Mouse (Mus musculus): ENCODE measurements around the gene Rfx8. TPM values are rescaled to one million over a fixed set of nuclear protein-coding genes. Genes with fewer than 3 reads are reported as not detected.

Rfx8 gene
- polyA plus RNA-seq (2015; fragmentation: Nextera tagmentation; extraction: Ambion mirVana) = 0.13 and 0.20 TPM in 2 replicates

DNA sequence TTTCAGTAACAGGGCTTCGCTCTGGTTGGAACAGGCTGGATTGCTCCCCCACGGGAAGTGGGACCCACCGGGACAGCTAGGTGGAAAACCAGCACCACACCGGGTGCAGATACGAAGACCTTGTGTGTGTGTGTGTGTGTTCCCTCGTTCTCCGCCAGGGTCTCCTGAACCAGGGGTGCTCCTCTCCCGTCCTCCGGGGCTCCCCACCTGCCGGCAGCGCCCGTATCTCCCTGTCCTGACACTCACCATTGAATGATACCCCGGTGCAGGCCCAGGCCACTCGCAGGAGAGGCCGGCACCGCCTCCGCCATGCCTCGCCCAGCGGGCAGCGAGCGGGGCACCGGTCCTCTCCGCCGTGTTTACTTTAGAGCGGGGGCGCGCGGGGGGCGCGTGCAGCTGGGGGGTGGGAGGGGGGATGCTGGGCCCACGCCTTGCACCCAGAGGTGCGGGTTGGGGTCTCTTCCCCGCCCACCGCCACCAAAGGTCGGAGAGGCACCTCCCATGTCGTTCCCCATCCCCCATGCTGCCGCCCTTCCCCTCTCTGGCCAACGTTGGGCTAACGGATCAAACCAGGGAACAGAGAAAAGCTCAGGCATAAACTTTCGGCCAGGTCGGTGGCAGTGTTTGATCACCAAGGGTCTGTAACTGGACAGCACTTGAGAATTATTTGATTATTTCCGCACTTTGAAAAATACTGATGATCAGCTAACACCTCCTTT is at the start of gene Rfx8:
Gene Rfx8 (minus strand): TSS at position 366 of the 719 bp plus-strand sequence.
- H3K9ac ChIP-seq = peak within 1 kb of the TSS; percentile 46
- 4% methylated on average over 42 of the region's 42 CpGs for WGBS
- H3K27me3 ChIP-seq (replicated peaks) = no peaks in the 10 kb centered on the region
- H3K4me3 ChIP-seq (replicated peaks) = peak within 1 kb of the TSS; percentile 54
- H3K9me3 ChIP-seq = no peaks in the 10 kb centered on the region
- peak; percentile 82 for ATAC-seq
- peak within 1 kb of the TSS; percentile 92 for H3K4me2 ChIP-seq (replicated peaks)
- H3K4me1 ChIP-seq (replicated peaks) = peaks cover 14% of the 10 kb centered on the region
- no peaks in the 10 kb centered on the region for H3K36me3 ChIP-seq
- 0 out of 2 replicates have a peak within 1 kb of the TSS, but pooled peaks have one; percentile 22 for H3K27ac ChIP-seq

DNA sequence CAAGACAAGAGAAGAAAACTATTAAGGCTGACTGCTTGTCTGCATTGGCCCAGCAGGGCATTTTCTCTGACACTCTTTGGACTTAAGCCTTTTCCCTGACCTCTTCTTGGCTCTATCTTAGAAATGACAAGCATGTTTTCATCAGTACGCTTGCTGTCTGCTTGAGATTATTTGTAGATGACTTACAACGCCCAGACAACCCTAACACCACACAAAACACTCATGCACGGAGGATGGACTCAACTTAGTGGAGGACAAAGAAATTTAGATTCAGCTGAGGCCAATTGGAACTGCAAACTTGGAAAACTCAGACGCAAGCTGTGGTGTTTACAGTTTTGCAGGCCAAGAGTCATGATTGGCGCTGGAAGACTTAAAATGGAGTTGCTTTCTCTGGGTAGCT is 49.6 kb upstream of the Rfx8 start:
- no peak for ATAC-seq

DNA sequence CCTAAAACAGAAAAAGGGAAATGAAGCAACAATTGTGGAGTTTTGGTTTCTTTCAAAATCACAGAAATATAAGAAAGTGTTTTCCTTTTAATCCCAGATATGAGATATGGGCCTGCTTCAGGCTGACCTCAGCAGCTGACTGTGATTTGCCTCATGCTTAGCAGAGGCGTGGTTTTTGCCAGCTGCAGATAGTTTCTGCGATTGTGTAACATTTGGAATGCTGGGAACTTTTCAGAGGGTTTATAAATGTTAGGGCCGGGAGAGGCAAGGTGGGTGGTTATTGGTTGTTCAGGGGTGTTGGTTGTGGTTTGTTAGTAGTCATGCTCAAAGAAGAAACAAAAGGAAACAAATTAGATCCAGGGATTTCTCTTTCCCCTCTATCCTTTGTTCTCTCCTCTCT is 47.2 kb upstream of the Rfx8 start:
- Histone ChIP-seq H3K4me2 (replicated peaks) (no peak overlapping the region), H3K4me3 (replicated peaks) (no peak overlapping the region), H3K27me3 (replicated peaks) (no peaks in the 10 kb centered on the region), H3K36me3 (no peaks in the 10 kb centered on the region), H3K27ac (no peak overlapping the region), H3K9ac (no peak overlapping the region), H3K4me1 (replicated peaks) (peaks cover 5% of the 10 kb centered on the region; the same call in 1 of the 2 replicates), H3K9me3 (no peaks in the 10 kb centered on the region)
- ATAC-seq = no peak
- WGBS = 79% methylated on average over 3 of the region's 3 CpGs

More for the DNA sequence above, 49.6 kb upstream of the Rfx8 start:
- H3K9ac ChIP-seq = no peak overlapping the region
- H3K27ac ChIP-seq = no peak overlapping the region
- H3K4me3 ChIP-seq (replicated peaks) = no peak overlapping the region
- H3K27me3 ChIP-seq (replicated peaks) = no peaks in the 10 kb centered on the region
- no peaks in the 10 kb centered on the region for H3K9me3 ChIP-seq
- WGBS = 66% methylated on average over 5 of the region's 5 CpGs
- no peaks in the 10 kb centered on the region for H3K36me3 ChIP-seq
- H3K4me1 ChIP-seq (replicated peaks) = peaks cover 5% of the 10 kb centered on the region; the same call in 1 of the 2 replicates
- no peak overlapping the region for H3K4me2 ChIP-seq (replicated peaks)

DNA sequence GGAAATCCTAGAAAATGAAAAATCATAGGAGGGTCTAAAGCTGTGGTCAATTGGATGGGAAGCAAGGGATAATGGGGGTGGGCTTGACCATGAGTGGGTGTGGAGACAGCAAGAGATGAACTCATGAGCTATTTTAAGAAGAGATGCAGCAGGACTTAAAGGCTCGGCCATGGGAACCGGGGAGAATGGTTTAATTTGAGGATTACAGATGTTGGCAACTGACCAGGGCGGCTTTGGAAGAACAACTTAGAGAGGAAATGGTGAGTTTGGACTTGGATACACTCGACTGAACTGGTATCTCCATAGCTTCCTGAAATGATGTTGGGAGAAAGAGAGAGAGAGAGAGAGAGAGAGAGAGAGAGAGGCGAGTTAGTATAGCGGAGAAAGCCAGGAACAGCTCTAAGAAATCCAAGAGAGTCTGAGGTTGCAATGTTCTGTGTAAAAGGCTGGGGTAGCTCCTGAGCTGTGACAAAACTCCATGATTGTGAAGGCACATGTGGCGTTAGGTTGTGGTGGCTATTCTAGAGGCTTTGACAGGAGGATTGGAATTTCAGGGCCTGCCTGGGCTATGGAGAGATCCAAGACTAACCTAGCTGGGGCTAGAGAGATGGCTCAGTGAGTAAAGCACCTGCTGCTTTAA is 45.2 kb upstream of the Rfx8 start:
- Histone ChIP-seq H3K4me1 (replicated peaks) (peaks cover 12% of the 10 kb centered on the region), H3K27ac (no peak overlapping the region), H3K4me3 (replicated peaks) (no peak overlapping the region), H3K4me2 (replicated peaks) (no peak overlapping the region), H3K9me3 (no peaks in the 10 kb centered on the region), H3K9ac (no peak overlapping the region), H3K27me3 (replicated peaks) (no peaks in the 10 kb centered on the region), H3K36me3 (no peaks in the 10 kb centered on the region)
- WGBS = 75% methylated on average over 7 of the region's 7 CpGs
- ATAC-seq = no peak

DNA sequence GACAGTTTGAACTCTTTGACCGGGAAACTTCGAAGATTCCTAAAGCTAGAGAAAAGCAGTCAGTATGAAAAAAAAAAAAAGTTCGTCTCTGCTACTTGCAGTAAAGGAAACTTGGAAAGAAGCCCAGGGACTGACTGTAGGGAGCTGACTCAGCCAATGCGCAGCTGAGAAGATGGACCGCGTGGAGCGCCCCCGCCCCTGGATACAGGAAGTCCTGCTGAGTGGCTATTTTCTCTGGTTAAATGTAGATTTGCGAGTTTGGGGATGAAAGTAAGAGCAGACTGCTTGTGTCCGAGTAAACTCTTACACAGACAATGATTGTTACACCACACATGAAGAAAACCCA is 41.2 kb upstream of the Rfx8 start:
- H3K4me3 ChIP-seq (replicated peaks) = peak overlapping the region; percentile 10; the same call in 1 of the 2 replicates
- H3K9ac ChIP-seq = no peak overlapping the region
- H3K4me2 ChIP-seq (replicated peaks) = peak overlapping the region; percentile 56
- H3K27me3 ChIP-seq (replicated peaks) = no peaks in the 10 kb centered on the region
- H3K4me1 ChIP-seq (replicated peaks) = peaks cover 18% of the 10 kb centered on the region
- WGBS = 4% methylated on average over 10 of the region's 10 CpGs
- peak; percentile 86 for ATAC-seq
- no peaks in the 10 kb centered on the region for H3K36me3 ChIP-seq
- no peaks in the 10 kb centered on the region for H3K9me3 ChIP-seq
- H3K27ac ChIP-seq = peak overlapping the region; percentile 91

DNA sequence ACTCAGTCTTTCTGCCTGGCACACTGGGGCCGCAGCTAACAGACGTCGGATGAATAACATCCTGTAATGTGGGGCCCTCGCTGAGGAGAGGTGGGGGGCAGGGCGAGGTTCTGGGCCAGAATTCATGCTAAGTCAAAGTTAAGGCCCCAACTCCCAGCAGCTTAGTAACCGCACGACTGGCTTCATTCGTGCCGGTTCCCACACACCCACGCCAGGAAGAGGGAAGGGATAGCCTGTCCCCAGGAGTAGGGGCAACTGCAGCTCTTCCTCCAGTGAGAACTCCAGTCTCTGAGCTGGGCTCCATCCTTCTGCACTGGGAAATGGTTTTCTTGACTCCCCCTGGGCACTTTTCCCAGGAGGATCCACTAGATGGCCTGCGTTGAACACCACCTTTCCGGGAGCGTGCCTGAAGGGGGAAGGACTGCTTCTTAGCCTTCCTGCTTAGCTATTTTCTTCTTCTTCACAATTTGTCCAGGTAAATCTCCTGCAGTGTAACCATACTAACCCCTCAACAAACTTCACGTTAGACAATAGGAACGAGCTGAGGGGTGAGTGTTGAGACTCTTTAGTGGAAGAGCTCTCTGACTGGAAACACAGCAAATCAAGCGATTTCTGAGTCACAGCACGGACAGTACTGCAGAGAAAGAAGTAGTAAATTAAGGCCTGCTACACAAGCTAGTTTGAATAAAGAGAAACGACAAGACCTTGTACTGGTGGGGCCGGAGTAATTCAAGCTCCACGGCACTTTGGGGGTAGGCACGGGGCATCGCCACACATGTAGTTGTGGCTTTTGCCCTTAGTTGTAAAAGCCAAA is 40.6 kb upstream of the Rfx8 start:
- peak overlapping the region; percentile 56 for H3K4me2 ChIP-seq (replicated peaks)
- H3K27ac ChIP-seq = peak overlapping the region; percentile 91
- H3K9ac ChIP-seq = no peak overlapping the region
- no peaks in the 10 kb centered on the region for H3K27me3 ChIP-seq (replicated peaks)
- ATAC-seq = peak; percentile 81
- no peaks in the 10 kb centered on the region for H3K9me3 ChIP-seq
- 4% methylated on average over 22 of the region's 22 CpGs for WGBS
- H3K4me1 ChIP-seq (replicated peaks) = peaks cover 18% of the 10 kb centered on the region
- no peaks in the 10 kb centered on the region for H3K36me3 ChIP-seq
- H3K4me3 ChIP-seq (replicated peaks) = peak overlapping the region; percentile 10; the same call in 1 of the 2 replicates

DNA sequence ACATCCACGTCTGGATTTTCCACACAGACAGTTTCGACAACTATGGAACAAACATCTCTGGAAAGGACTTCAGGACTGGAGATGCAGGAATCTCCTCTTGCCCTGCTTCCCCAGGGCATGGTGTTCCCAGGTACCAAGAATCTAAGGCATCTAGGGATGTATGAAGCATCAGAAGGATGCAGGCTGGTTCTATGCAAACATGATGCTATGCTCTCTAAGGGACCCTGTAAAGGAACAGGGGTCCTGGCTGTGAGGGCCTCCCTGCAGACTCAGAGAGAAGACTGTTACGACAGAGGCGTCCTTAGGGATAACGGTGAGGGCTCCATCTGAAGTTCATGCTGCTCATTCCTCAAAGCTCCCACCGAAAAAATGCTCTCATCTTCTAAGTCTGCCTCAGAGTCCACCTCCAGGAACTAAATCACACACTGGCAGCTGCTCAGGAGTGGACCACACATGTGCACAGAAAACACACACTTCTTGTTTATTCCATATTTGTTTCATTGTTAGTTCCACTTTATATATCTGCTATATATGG is 39.5 kb upstream of the Rfx8 start:
- peaks cover 18% of the 10 kb centered on the region for H3K4me1 ChIP-seq (replicated peaks)
- H3K36me3 ChIP-seq = no peaks in the 10 kb centered on the region
- 66% methylated on average over 6 of the region's 6 CpGs for WGBS
- no peak overlapping the region for H3K4me3 ChIP-seq (replicated peaks)
- H3K27me3 ChIP-seq (replicated peaks) = no peaks in the 10 kb centered on the region
- no peaks in the 10 kb centered on the region for H3K9me3 ChIP-seq
- H3K27ac ChIP-seq = no peak overlapping the region
- ATAC-seq = no peak
- no peak overlapping the region for H3K4me2 ChIP-seq (replicated peaks)
- H3K9ac ChIP-seq = no peak overlapping the region

DNA sequence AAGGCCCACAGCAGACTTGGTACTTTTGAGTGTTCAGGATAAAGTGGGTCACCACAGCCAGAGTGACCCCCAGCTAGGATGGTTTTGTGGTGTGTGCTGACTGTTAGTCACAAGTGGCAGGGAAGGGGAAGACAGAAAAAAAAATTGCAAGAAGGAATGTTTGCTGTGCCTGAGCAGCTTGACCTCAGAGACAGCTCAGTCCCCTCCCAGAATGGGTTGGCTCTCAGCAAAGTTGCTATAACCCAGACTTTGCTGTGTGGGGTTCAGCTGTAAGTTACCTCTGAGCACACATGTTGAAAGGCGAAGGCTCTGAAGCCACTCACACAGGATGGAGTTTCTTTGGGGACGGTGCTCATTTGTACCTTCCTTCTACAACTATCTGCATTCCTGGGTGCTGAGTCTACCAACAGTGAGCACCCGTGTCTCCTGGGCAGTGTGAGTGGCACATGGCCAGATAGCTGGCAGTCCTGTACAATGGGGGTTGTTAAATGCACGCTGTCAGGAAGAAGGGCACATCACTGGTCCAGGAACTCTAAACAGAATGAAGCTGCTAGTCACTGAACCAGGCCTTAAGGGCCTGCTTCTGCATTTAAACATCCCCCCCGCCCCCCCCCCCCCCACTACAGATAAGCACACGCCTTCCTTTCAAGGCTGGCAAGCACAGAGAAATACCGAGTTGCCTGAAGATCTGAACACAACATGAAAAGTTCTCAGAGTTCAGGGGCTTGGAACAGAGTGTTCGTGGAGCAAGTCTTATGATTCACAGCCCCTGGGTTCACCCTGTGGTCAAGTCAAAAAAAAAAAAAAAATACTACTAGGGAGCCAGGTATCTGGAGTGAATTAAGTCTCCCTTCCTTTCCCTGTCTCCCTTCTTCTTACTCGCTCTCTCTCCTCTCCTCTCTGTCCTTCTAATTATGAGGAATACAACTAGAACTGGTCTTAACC is 38.7 kb upstream of the Rfx8 start:
- Histone ChIP-seq H3K9ac (no peak overlapping the region), H3K36me3 (no peaks in the 10 kb centered on the region), H3K27me3 (replicated peaks) (no peaks in the 10 kb centered on the region), H3K4me2 (replicated peaks) (no peak overlapping the region), H3K9me3 (no peaks in the 10 kb centered on the region), H3K4me3 (replicated peaks) (no peak overlapping the region), H3K27ac (no peak overlapping the region), H3K4me1 (replicated peaks) (peaks cover 18% of the 10 kb centered on the region)
- ATAC-seq = no peak
- 47% methylated on average over 9 of the region's 9 CpGs for WGBS

DNA sequence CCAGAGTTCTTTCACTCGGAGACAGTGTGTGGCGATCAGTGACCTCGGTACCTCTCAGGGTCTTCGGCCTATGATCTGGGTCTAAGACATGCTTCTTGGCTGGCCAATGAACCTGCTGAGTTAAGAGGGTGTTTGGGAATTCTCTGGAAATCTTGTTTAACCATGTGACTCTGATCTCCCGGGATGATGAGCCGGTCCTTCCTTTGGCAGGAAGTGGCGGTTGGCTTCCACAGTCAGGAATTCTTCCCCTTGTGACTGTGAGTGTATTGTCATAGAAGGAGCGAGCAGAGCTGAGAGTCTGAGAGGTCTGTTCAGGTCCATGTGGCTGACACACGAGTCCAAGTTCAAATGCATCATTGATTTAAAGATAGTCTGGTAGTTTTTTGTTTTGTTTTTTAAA is 37.4 kb upstream of the Rfx8 start:
- 66% methylated on average over 9 of the region's 9 CpGs for WGBS
- Histone ChIP-seq H3K27ac (no peak overlapping the region), H3K36me3 (no peaks in the 10 kb centered on the region), H3K9me3 (no peaks in the 10 kb centered on the region), H3K27me3 (replicated peaks) (no peaks in the 10 kb centered on the region), H3K4me1 (replicated peaks) (peaks cover 18% of the 10 kb centered on the region), H3K4me3 (replicated peaks) (no peak overlapping the region), H3K4me2 (replicated peaks) (no peak overlapping the region), H3K9ac (no peak overlapping the region)
- ATAC-seq = no peak

DNA sequence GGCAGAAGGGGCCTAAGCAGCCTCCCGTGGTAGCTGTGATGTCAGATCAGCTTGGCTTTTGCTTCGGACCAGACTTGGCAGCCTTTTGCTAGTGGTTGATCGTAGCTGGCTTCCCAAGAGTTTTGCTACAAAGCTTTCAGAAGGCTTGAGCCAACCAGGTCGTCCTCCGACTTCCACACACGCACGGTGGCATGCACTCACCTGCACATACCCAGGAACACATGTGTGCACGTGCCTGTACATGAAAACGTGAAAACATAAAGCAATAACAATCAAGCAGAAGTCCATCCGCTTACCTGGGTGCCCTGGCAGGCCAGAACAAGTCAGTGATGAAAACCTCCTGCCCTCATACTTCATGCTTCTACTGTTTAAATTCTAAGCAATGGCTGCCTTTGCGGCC is 36.2 kb upstream of the Rfx8 start:
- 87% methylated on average over 11 of the region's 11 CpGs for WGBS
- no peak for ATAC-seq
- Histone ChIP-seq H3K4me2 (replicated peaks) (no peak overlapping the region), H3K4me3 (replicated peaks) (no peak overlapping the region), H3K27ac (no peak overlapping the region), H3K27me3 (replicated peaks) (no peaks in the 10 kb centered on the region), H3K36me3 (no peaks in the 10 kb centered on the region), H3K9me3 (no peaks in the 10 kb centered on the region), H3K4me1 (replicated peaks) (peaks cover 14% of the 10 kb centered on the region), H3K9ac (no peak overlapping the region)

DNA sequence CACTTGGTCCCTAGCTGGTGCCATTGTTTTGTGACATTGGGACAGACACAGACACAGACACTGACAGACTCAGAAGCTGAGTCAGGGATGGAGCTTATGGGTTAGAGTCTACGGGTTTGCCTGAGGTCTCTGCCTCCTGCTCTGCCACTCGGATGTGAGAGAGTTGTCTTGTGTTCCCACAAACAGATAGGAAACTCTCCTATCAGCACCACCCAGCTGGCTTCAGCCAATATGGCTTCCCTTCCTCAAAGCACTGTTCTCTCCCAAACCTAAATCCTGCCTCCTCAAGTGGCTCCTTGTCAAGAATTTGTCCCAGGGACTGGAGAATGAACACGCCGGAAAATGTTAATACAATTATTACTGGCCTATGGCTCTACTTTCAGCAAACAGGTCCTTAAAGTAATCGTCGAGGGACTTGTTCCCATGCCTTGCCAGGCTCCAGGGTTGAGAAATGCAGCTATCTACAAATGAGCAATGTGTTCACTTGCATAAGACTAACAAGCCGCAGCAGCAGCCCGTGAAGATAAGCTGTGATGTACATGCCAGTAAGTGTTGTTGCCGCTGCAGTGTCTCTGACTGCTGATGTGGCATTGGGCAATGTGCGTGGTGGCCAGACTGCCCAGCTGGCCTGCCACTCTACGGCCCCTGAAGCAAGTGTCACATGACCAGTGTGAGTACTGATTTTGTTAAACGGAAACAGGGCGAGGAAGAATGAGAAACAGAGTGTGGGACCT is 33.6 kb upstream of the Rfx8 start:
- Histone ChIP-seq H3K4me3 (replicated peaks) (no peak overlapping the region), H3K27me3 (replicated peaks) (no peaks in the 10 kb centered on the region), H3K9me3 (no peaks in the 10 kb centered on the region), H3K36me3 (no peaks in the 10 kb centered on the region), H3K4me2 (replicated peaks) (no peak overlapping the region), H3K9ac (no peak overlapping the region), H3K4me1 (replicated peaks) (peaks cover 13% of the 10 kb centered on the region), H3K27ac (no peak overlapping the region)
- WGBS = 70% methylated on average over 13 of the region's 13 CpGs
- ATAC-seq = no peak
